Mouse (Mus musculus): Measurements from ENCODE around the gene Me1. TPM values are rescaled to one million over a fixed set of nuclear protein-coding genes. Genes with fewer than 3 reads are reported as not detected.

Me1 gene
- polyA plus RNA-seq, 2 experiments: 21.1 to 23.5 TPM

GRCm38 (mm10) chr9:86720227-86720626 lies 24.5 kb upstream of the Me1 start:
- no peak for DNase-seq (ENCODE audit: low spot score)
- no peaks in the 10 kb centered on the region for H3K4me1 ChIP-seq (ENCODE audit: control insufficient read depth, insufficient read depth, low read length)
- no peaks in the 10 kb centered on the region for H3K27me3 ChIP-seq (ENCODE audit: control insufficient read depth, insufficient read depth, low read length)
- H3K9me3 ChIP-seq (ENCODE audit: control insufficient read depth, low read length): no peaks in the 10 kb centered on the region
- H3K9ac ChIP-seq (ENCODE audit: low read depth, low read length, severe bottlenecking): no peak overlapping the region
- no peak overlapping the region for H3K4me3 ChIP-seq (replicated peaks; ENCODE audit: low read length)
- no peaks in the 10 kb centered on the region for H3K36me3 ChIP-seq (ENCODE audit: control insufficient read depth, insufficient read depth, low read length)
- no peak overlapping the region for H3K4me2 ChIP-seq (replicated peaks; ENCODE audit: low read depth, low read length, severe bottlenecking)
- no peak overlapping the region for H3K27ac ChIP-seq (replicated peaks; ENCODE audit: low read depth, low read length)
- no peak for TF ChIP-seq POLR2A (IDR thresholded peaks at IDR 0.05; ENCODE audit: borderline replicate concordance, extremely low read depth, insufficient read depth, insufficient read length)
- ATAC-seq (ENCODE audit: low FRiP score, low read depth): no peak
- whole genome bisulfite sequencing: 83% methylated on average over 5 of the region's 5 CpGs

- H3K36me3 ChIP-seq (ENCODE audit: control insufficient read depth, insufficient read depth, low read length): no peaks in the 10 kb centered on the region
- H3K9me3 ChIP-seq (ENCODE audit: control insufficient read depth, low read length): no peaks in the 10 kb centered on the region
- 73% methylated on average over 5 of the region's 5 CpGs for WGBS
- no peak for TF ChIP-seq POLR2A (IDR thresholded peaks at IDR 0.05; ENCODE audit: borderline replicate concordance, extremely low read depth, insufficient read depth, insufficient read length)
- DNase-seq (ENCODE audit: low spot score) (no peak), ATAC-seq (ENCODE audit: low FRiP score, low read depth) (no peak)
- H3K4me1 ChIP-seq (ENCODE audit: control insufficient read depth, insufficient read depth, low read length): no peaks in the 10 kb centered on the region
- H3K27ac ChIP-seq (replicated peaks; ENCODE audit: low read depth, low read length): no peak overlapping the region
- no peak overlapping the region for H3K4me3 ChIP-seq (replicated peaks; ENCODE audit: low read length)
- no peaks in the 10 kb centered on the region for H3K27me3 ChIP-seq (ENCODE audit: control insufficient read depth, insufficient read depth, low read length)
- no peak overlapping the region for H3K4me2 ChIP-seq (replicated peaks; ENCODE audit: low read depth, low read length, severe bottlenecking)
- H3K9ac ChIP-seq (ENCODE audit: low read depth, low read length, severe bottlenecking): no peak overlapping the region
Measured at GRCm38 (mm10) chr9:86717119-86717518, 21.4 kb upstream of the Me1 start.

GRCm38 (mm10) chr9:86716540-86716939 lies 20.8 kb upstream of the Me1 start:
- H3K27me3 ChIP-seq (ENCODE audit: control insufficient read depth, insufficient read depth, low read length): no peaks in the 10 kb centered on the region
- no peak for TF ChIP-seq POLR2A (IDR thresholded peaks at IDR 0.05; ENCODE audit: borderline replicate concordance, extremely low read depth, insufficient read depth, insufficient read length)
- DNase-seq (ENCODE audit: low spot score) (no peak), ATAC-seq (ENCODE audit: low FRiP score, low read depth) (no peak)
- no peaks in the 10 kb centered on the region for H3K9me3 ChIP-seq (ENCODE audit: control insufficient read depth, low read length)
- H3K36me3 ChIP-seq (ENCODE audit: control insufficient read depth, insufficient read depth, low read length): no peaks in the 10 kb centered on the region
- 61% methylated on average over 2 of the region's 2 CpGs for WGBS
- no peak overlapping the region for H3K4me2 ChIP-seq (replicated peaks; ENCODE audit: low read depth, low read length, severe bottlenecking)
- H3K27ac ChIP-seq (replicated peaks; ENCODE audit: low read depth, low read length): no peak overlapping the region
- no peak overlapping the region for H3K4me3 ChIP-seq (replicated peaks; ENCODE audit: low read length)
- no peaks in the 10 kb centered on the region for H3K4me1 ChIP-seq (ENCODE audit: control insufficient read depth, insufficient read depth, low read length)
- no peak overlapping the region for H3K9ac ChIP-seq (ENCODE audit: low read depth, low read length, severe bottlenecking)

- WGBS: 87% methylated on average over 3 of the region's 3 CpGs
- DNase-seq (ENCODE audit: low spot score) (no peak), ATAC-seq (ENCODE audit: low FRiP score, low read depth) (no peak)
- H3K9me3 ChIP-seq (ENCODE audit: control insufficient read depth, low read length): no peaks in the 10 kb centered on the region
- 0 out of 2 replicates have a peak, but pooled peaks cover 6% of the 10 kb centered on the region for H3K4me1 ChIP-seq (ENCODE audit: control insufficient read depth, insufficient read depth, low read length)
- no peak overlapping the region for H3K4me2 ChIP-seq (replicated peaks; ENCODE audit: low read depth, low read length, severe bottlenecking)
- H3K9ac ChIP-seq (ENCODE audit: low read depth, low read length, severe bottlenecking): no peak overlapping the region
- no peak overlapping the region for H3K4me3 ChIP-seq (replicated peaks; ENCODE audit: low read length)
- no peaks in the 10 kb centered on the region for H3K27me3 ChIP-seq (ENCODE audit: control insufficient read depth, insufficient read depth, low read length)
- H3K27ac ChIP-seq (replicated peaks; ENCODE audit: low read depth, low read length): no peak overlapping the region
- no peak for TF ChIP-seq POLR2A (IDR thresholded peaks at IDR 0.05; ENCODE audit: borderline replicate concordance, extremely low read depth, insufficient read depth, insufficient read length)
- no peaks in the 10 kb centered on the region for H3K36me3 ChIP-seq (ENCODE audit: control insufficient read depth, insufficient read depth, low read length)
Measured at GRCm38 (mm10) chr9:86714089-86714488, 18.3 kb upstream of the Me1 start.

- Histone ChIP-seq H3K4me2 (replicated peaks; ENCODE audit: low read depth, low read length, severe bottlenecking) (no peak overlapping the region), H3K9me3 (ENCODE audit: control insufficient read depth, low read length) (no peaks in the 10 kb centered on the region), H3K9ac (ENCODE audit: low read depth, low read length, severe bottlenecking) (no peak overlapping the region), H3K27me3 (ENCODE audit: control insufficient read depth, insufficient read depth, low read length) (no peaks in the 10 kb centered on the region), H3K4me1 (ENCODE audit: control insufficient read depth, insufficient read depth, low read length) (0 out of 2 replicates have a peak, but pooled peaks cover 6% of the 10 kb centered on the region), H3K4me3 (replicated peaks; ENCODE audit: low read length) (no peak overlapping the region), H3K27ac (replicated peaks; ENCODE audit: low read depth, low read length) (no peak overlapping the region), H3K36me3 (ENCODE audit: control insufficient read depth, insufficient read depth, low read length) (no peaks in the 10 kb centered on the region)
- 62% methylated on average over 2 of the region's 2 CpGs for WGBS
- DNase-seq (ENCODE audit: low spot score) (no peak), ATAC-seq (ENCODE audit: low FRiP score, low read depth) (no peak)
- TF ChIP-seq POLR2A (IDR thresholded peaks at IDR 0.05; ENCODE audit: borderline replicate concordance, extremely low read depth, insufficient read depth, insufficient read length): no peak
Measured at GRCm38 (mm10) chr9:86712648-86713047, 16.9 kb upstream of the Me1 start.

Data from limb, embryonic 14.5 days (tissue).